Comparison of ENCODE assay signal across 19 mouse cellular contexts in genomic region chr19:10415508-10415907, GRCm38 (mm10). TPM values are rescaled to one million over a fixed set of nuclear protein-coding genes. Genes with fewer than 3 reads are reported as not detected.
"Had no signal": no experiment of that assay in that cellular context is flagged by ENCODE, and none has a peak within 500 bp of the region (broad histone marks: within the 10 kb centered on the region; RNA-seq: fewer than 3 reads in every experiment).

No protein-coding gene starts in this region.

- H3K36me3 ChIP-seq: lung, embryonic 15.5 days; midbrain, embryonic 15.5 days; neural tube, embryonic 12.5 days; stomach, embryonic 15.5 days had no signal

- H3K4me3 ChIP-seq: lung, embryonic 15.5 days; megakaryocyte, embryonic 14.5 days; midbrain, embryonic 13.5 days; midbrain, embryonic 15.5 days; neural tube, embryonic 12.5 days; stomach, embryonic 15.5 days had no signal

- H3K27me3 ChIP-seq: lung, embryonic 15.5 days; midbrain, embryonic 15.5 days; stomach, embryonic 15.5 days had no signal

- H3K27ac ChIP-seq: lung, embryonic 15.5 days; macrophage; midbrain, embryonic 13.5 days; midbrain, embryonic 15.5 days; neural tube, embryonic 12.5 days; stomach, embryonic 15.5 days; stomach, postnatal 0 days had no signal

- H3K9ac ChIP-seq: lung, embryonic 15.5 days; midbrain, embryonic 13.5 days; midbrain, embryonic 15.5 days; neural tube, embryonic 12.5 days; stomach, embryonic 15.5 days had no signal

- DNase-seq: lung, adult 2 months; lung, postnatal 14 days; lung, postnatal 36 days; right cerebral cortex, postnatal 14 days; thymus, adult 2 months; thymus, postnatal 25 days; thymus, postnatal 4 days had no signal

- ATAC-seq: lung, postnatal 0 days; midbrain, embryonic 13.5 days; midbrain, embryonic 15.5 days had no signal

RNA-seq across cellular contexts. Expression of gene Syt7, which starts 26.6 kb away (rescaled TPM):
- total RNA-seq: megakaryocyte progenitor cell, adult 5-6 weeks; monocyte, adult 5-6 weeks; neutrophil, adult 5-6 weeks had no signal
- polyA plus RNA-seq: macrophage had no signal

RNA-seq across cellular contexts. Expression of gene Lrrc10b, which starts 41.8 kb away (rescaled TPM):
- total RNA-seq: megakaryocyte progenitor cell, adult 5-6 weeks; monocyte, adult 5-6 weeks had no signal
